Mouse (Mus musculus): ENCODE measurements at regions not wholly inside any gene's neighbourhood (a gene's known extent, or its start where the extent isn't known, plus 50 kb on each side); places are given as distances from the start of the nearest gene placed in this dataset.

GRCm38 (mm10) chr5:106392213-106392612, 65.8 kb downstream of the Barhl2 start:
- Histone ChIP-seq H3K4me3 (ENCODE audit: low read depth, low read length) (no peak overlapping the region), H3K4me1 (ENCODE audit: control insufficient read depth, insufficient read depth, low read length) (no peaks in the 10 kb centered on the region), H3K27ac (ENCODE audit: insufficient read depth, low read length) (no peak overlapping the region), H3K9ac (ENCODE audit: low read depth, poor library complexity, severe bottlenecking) (no peak overlapping the region), H3K27me3 (ENCODE audit: control insufficient read depth, insufficient read depth, low read length, poor library complexity, severe bottlenecking) (no peaks in the 10 kb centered on the region), H3K9me3 (replicated peaks; ENCODE audit: control insufficient read depth, insufficient read depth, low read length, poor library complexity, severe bottlenecking) (0 out of 2 replicates have a peak, but pooled peaks cover 2% of the 10 kb centered on the region), H3K36me3 (ENCODE audit: control insufficient read depth, insufficient read depth, low read length, poor library complexity, severe bottlenecking) (no peaks in the 10 kb centered on the region)
- TF ChIP-seq CTCF (IDR thresholded peaks at IDR 0.05; ENCODE audit: low read depth, low read length) (no peak), EP300 (IDR thresholded peaks at IDR 0.05; ENCODE audit: insufficient read depth, low read depth, low read length) (0 out of 2 replicates have a peak, but pooled peaks have one; percentile 14), POLR2A (IDR thresholded peaks at IDR 0.05; ENCODE audit: insufficient read depth, low read length) (no peak)

DNA sequence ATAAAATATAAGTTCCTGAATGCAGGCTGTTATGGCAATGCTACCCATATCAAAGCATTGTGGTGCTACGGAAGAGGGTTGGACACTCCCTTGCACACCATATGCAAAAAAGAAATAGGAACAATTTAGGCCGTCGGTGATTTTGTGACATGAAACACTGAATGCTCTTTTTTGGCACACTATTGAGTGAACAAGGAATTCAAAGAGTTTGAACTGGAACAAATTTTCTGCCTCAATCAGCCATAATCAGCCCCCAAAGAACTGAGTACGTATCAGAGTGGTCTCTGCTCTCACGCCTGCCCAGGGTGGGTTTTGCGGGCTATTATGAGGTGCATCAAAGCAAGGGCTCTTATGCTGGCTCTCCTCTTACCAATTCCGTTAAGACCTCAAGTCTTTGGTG, 71.3 kb downstream of the Barhl2 start:
- Histone ChIP-seq H3K4me1 (ENCODE audit: control insufficient read depth, insufficient read depth, low read length) (peaks cover 2% of the 10 kb centered on the region), H3K9ac (ENCODE audit: low read depth, poor library complexity, severe bottlenecking) (no peak overlapping the region), H3K27me3 (ENCODE audit: control insufficient read depth, insufficient read depth, low read length, poor library complexity, severe bottlenecking) (no peaks in the 10 kb centered on the region), H3K36me3 (ENCODE audit: control insufficient read depth, insufficient read depth, low read length, poor library complexity, severe bottlenecking) (no peaks in the 10 kb centered on the region), H3K9me3 (replicated peaks; ENCODE audit: control insufficient read depth, insufficient read depth, low read length, poor library complexity, severe bottlenecking) (0 out of 2 replicates have a peak, but pooled peaks cover 2% of the 10 kb centered on the region), H3K27ac (ENCODE audit: insufficient read depth, low read length) (no peak overlapping the region), H3K4me3 (ENCODE audit: low read depth, low read length) (no peak overlapping the region)
- TF ChIP-seq CTCF (IDR thresholded peaks at IDR 0.05; ENCODE audit: low read depth, low read length) = no peak
- TF ChIP-seq POLR2A (IDR thresholded peaks at IDR 0.05; ENCODE audit: insufficient read depth, low read length) = no peak
- no peak for TF ChIP-seq EP300 (IDR thresholded peaks at IDR 0.05; ENCODE audit: insufficient read depth, low read depth, low read length)

DNA sequence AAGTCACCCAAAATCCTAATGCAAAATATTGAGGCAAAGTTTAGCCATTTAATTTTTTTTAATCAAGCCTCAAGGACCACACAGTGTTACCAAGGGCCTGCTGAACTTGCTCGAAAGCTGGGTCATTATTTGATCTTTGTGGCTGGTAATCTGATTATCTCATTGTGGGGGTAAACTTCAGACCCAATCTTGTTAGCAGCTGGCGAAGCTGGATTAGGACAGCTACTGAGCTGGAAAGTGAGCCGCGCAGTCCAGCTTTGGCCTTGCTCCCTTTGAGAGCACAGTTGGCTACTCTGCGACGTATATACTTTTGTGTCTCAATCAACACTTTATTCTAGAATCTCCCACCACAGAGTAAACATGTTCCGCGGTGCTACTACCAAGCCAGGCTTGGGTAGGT, 72.1 kb downstream of the Barhl2 start:
- H3K9me3 ChIP-seq (replicated peaks; ENCODE audit: control insufficient read depth, insufficient read depth, low read length, poor library complexity, severe bottlenecking) = 0 out of 2 replicates have a peak, but pooled peaks cover 2% of the 10 kb centered on the region
- no peak overlapping the region for H3K4me3 ChIP-seq (ENCODE audit: low read depth, low read length)
- no peaks in the 10 kb centered on the region for H3K27me3 ChIP-seq (ENCODE audit: control insufficient read depth, insufficient read depth, low read length, poor library complexity, severe bottlenecking)
- H3K27ac ChIP-seq (ENCODE audit: insufficient read depth, low read length) = no peak overlapping the region
- H3K36me3 ChIP-seq (ENCODE audit: control insufficient read depth, insufficient read depth, low read length, poor library complexity, severe bottlenecking) = no peaks in the 10 kb centered on the region
- no peak overlapping the region for H3K9ac ChIP-seq (ENCODE audit: low read depth, poor library complexity, severe bottlenecking)
- peaks cover 4% of the 10 kb centered on the region for H3K4me1 ChIP-seq (ENCODE audit: control insufficient read depth, insufficient read depth, low read length)
- TF ChIP-seq CTCF (IDR thresholded peaks at IDR 0.05; ENCODE audit: low read depth, low read length) = no peak

- TF ChIP-seq POLR2A (IDR thresholded peaks at IDR 0.05; ENCODE audit: insufficient read depth, low read length) = no peak
- TF ChIP-seq CTCF (IDR thresholded peaks at IDR 0.05; ENCODE audit: low read depth, low read length) = no peak
- no peak for TF ChIP-seq EP300 (IDR thresholded peaks at IDR 0.05; ENCODE audit: insufficient read depth, low read depth, low read length)
- Histone ChIP-seq H3K27me3 (ENCODE audit: control insufficient read depth, insufficient read depth, low read length, poor library complexity, severe bottlenecking) (no peaks in the 10 kb centered on the region), H3K9ac (ENCODE audit: low read depth, poor library complexity, severe bottlenecking) (no peak overlapping the region), H3K9me3 (replicated peaks; ENCODE audit: control insufficient read depth, insufficient read depth, low read length, poor library complexity, severe bottlenecking) (0 out of 2 replicates have a peak, but pooled peaks cover 2% of the 10 kb centered on the region), H3K4me3 (ENCODE audit: low read depth, low read length) (no peak overlapping the region), H3K36me3 (ENCODE audit: control insufficient read depth, insufficient read depth, low read length, poor library complexity, severe bottlenecking) (no peaks in the 10 kb centered on the region), H3K4me1 (ENCODE audit: control insufficient read depth, insufficient read depth, low read length) (peaks cover 7% of the 10 kb centered on the region), H3K27ac (ENCODE audit: insufficient read depth, low read length) (no peak overlapping the region)
Observed at GRCm38 (mm10) chr5:106385219-106385618, 72.7 kb downstream of the Barhl2 start.

DNA sequence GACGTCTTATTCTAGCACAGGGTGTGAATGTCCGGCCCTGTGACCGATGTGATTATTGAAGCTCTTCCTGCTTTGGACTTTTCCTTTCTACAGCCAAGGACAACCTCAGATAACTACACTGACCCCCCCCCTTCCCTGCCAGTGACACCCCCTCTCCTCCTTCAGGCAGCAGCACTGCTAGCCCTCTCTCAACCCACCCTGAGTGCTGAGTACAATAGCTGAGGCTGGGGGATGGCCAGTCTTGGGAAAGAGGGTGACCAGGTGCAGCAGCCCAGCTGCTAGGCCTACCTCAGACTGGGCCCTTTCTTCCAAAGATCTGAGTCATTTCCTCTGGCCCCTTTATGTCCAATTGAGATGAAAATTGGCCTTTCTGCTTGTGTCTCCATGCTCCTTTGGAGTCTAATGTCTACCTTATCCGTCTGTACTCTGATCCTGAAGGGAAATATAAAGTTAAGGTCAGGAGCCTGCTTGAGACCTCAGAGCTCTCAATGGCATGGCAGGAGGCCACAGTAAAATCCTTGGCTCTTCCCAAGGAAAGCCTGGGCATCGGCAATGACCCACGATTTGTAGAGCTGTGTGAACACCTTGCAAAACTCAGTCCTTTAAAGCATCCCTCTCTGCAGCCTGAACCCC, 73.7 kb downstream of the Barhl2 start:
- Histone ChIP-seq H3K27ac (ENCODE audit: insufficient read depth, low read length) (no peak overlapping the region), H3K4me1 (ENCODE audit: control insufficient read depth, insufficient read depth, low read length) (peaks cover 7% of the 10 kb centered on the region), H3K27me3 (ENCODE audit: control insufficient read depth, insufficient read depth, low read length, poor library complexity, severe bottlenecking) (no peaks in the 10 kb centered on the region), H3K4me3 (ENCODE audit: low read depth, low read length) (no peak overlapping the region), H3K9ac (ENCODE audit: low read depth, poor library complexity, severe bottlenecking) (no peak overlapping the region), H3K36me3 (ENCODE audit: control insufficient read depth, insufficient read depth, low read length, poor library complexity, severe bottlenecking) (no peaks in the 10 kb centered on the region), H3K9me3 (replicated peaks; ENCODE audit: control insufficient read depth, insufficient read depth, low read length, poor library complexity, severe bottlenecking) (0 out of 2 replicates have a peak, but pooled peaks cover 2% of the 10 kb centered on the region)
- TF ChIP-seq CTCF (IDR thresholded peaks at IDR 0.05; ENCODE audit: low read depth, low read length) = no peak
- no peak for TF ChIP-seq POLR2A (IDR thresholded peaks at IDR 0.05; ENCODE audit: insufficient read depth, low read length)
- peak; percentile 64; the same call in 1 of the 2 replicates for TF ChIP-seq EP300 (IDR thresholded peaks at IDR 0.05; ENCODE audit: insufficient read depth, low read depth, low read length)

- H3K36me3 ChIP-seq (ENCODE audit: control insufficient read depth, insufficient read depth, low read length, poor library complexity, severe bottlenecking) = no peaks in the 10 kb centered on the region
- no peak overlapping the region for H3K27ac ChIP-seq (ENCODE audit: insufficient read depth, low read length)
- H3K9me3 ChIP-seq (replicated peaks; ENCODE audit: control insufficient read depth, insufficient read depth, low read length, poor library complexity, severe bottlenecking) = no peaks in the 10 kb centered on the region
- peaks cover 7% of the 10 kb centered on the region for H3K4me1 ChIP-seq (ENCODE audit: control insufficient read depth, insufficient read depth, low read length)
- no peaks in the 10 kb centered on the region for H3K27me3 ChIP-seq (ENCODE audit: control insufficient read depth, insufficient read depth, low read length, poor library complexity, severe bottlenecking)
- H3K9ac ChIP-seq (ENCODE audit: low read depth, poor library complexity, severe bottlenecking) = no peak overlapping the region
- H3K4me3 ChIP-seq (ENCODE audit: low read depth, low read length) = no peak overlapping the region
- TF ChIP-seq EP300 (IDR thresholded peaks at IDR 0.05; ENCODE audit: insufficient read depth, low read depth, low read length) (no peak), CTCF (IDR thresholded peaks at IDR 0.05; ENCODE audit: low read depth, low read length) (peak; percentile 85)
Observed at GRCm38 (mm10) chr5:106381919-106382318, 76.0 kb downstream of the Barhl2 start.
